Mouse (Mus musculus) central nervous system, embryonic 11.5 days (tissue): Measurements from ENCODE around the gene Unkl. TPM values are rescaled to one million over a fixed set of nuclear protein-coding genes. Genes with fewer than 3 reads are reported as not detected.

Experiments used
- polyA plus RNA-seq: library from polyadenylated mRNA; depleted of rRNA; stranded (reverse); fragments of >200 nt; gene quantifications from 2 replicates; pipeline ENCODE4 v1.2.3, GENCODE M21; 2012; rRNA removed

The Unkl gene
- 16.4 and 17.0 TPM in 2 replicates for polyA plus RNA-seq

DNA sequence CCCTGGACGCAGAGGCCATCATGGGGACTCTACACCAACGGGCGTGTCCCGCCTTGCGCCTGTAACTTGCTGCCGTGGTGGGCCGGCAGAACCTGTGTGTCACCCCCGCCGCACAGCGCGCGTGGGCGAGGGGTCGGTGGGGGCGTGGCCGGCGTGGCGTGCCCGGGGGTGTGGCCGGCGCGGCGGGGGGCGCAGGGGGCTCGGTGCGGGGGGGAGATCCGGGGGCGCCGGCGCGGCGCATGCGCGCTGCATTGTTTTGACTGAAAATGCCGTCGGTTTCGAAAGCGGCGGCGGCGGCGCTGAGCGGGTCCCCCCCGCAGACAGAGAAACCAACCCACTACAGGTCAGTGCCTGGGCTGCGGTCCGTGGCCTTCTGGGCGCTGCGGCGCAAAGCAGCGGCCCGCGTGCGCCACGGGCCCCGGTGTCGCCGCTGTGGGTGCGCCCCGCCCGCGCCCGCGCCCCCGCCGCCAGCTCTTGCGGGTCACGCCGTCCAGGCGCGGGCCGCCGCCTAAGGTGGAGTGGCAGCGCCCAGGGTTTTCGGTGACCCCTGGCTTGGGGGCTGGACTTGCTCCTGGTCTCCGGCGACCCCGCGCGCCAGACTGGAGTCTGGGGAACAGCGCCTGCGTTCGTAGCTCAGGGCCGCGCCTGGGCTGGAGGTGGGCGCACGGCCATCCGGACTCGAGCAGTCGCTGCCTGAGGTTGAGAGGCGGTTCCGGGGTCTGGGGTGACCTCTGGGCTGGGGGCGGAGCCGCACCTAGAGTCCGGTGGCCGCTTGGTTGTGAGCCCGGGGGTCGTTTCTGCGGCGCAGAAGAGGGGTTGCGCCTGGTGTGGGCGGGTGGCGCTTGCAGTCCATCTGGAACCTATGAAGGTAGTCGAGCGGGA, at the start of gene Unkl:
TSS of gene Unkl (plus strand) at position 248 of the 882 bp plus-strand sequence.

DNA sequence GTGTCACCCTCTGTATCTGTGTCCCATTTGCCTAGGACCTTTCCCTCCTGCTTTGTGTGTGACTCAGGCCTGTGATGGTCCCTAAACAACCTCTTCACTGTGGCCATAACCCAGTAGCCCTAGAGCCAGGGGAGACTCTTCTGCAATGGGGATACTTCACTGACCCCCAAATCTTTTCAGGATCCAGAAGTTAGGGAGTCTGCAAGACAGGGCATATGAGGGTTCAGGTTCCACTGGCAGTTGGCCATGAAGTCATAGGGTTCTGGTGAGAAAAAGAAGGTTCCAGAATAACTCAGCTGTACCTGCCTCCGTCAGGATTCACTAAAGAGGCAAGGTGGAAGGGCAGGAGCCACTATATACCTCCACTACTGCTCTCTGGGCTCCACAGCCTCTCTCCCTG, 26.0 kb upstream of the Unkl start, which contains the start of gene Ccdc154:
TSS of gene Ccdc154 (plus strand) at position 301 of the 400 bp plus-strand sequence.

DNA sequence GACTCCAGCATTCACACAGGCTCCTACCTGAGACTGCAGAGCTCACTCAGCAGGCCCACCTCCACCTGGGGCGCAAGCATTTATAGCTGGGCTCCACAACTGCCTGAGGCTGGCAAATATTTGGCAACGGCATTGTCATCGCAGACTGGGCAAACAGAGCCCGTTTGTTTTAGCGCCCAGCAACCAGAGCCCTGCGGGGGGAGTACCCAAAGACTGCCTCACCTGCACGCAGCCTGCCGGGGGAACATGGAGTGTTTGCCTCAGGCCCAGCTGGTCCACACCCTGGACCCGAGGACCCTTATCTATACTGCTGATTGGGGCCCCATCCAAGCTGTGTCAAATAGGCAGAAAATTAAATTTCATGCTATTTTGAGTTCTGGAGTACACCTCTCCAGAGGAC, 12.8 kb upstream of the Unkl start, which contains the start of gene Gm38655:
TSS of gene Gm38655 (minus strand) at position 61 of the 400 bp plus-strand sequence.

DNA sequence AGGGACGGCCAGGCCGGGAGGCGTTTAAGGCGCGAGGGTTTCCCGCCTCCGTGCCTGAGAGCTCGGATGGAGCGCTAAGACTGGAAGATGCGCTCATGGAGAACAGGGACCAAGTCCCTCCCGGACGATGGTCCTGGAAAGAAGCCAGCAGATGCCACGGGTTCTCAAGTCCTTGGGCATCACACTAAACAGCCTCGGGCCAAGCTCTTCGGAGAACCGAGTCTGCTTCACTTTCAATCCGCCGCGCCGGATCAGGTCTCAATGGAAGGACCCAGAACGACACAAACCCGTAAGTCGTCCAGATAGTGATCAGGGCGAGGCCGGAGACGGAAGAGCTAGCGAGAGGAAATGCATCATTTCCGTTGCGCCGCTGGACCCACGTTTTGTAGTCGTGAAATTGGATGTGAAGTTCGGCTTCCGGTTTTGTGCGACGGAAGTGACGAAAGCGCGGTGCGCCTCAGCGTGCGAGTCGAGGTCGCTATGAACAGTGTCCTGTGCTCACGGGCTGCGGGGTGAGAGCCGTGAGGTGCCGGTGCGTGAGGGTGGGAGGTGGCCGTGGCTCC, 4.0 kb upstream of the Unkl start, which contains the start of gene BC003965:
TSS of gene BC003965 (plus strand) at position 426 of the 563 bp plus-strand sequence.

DNA sequence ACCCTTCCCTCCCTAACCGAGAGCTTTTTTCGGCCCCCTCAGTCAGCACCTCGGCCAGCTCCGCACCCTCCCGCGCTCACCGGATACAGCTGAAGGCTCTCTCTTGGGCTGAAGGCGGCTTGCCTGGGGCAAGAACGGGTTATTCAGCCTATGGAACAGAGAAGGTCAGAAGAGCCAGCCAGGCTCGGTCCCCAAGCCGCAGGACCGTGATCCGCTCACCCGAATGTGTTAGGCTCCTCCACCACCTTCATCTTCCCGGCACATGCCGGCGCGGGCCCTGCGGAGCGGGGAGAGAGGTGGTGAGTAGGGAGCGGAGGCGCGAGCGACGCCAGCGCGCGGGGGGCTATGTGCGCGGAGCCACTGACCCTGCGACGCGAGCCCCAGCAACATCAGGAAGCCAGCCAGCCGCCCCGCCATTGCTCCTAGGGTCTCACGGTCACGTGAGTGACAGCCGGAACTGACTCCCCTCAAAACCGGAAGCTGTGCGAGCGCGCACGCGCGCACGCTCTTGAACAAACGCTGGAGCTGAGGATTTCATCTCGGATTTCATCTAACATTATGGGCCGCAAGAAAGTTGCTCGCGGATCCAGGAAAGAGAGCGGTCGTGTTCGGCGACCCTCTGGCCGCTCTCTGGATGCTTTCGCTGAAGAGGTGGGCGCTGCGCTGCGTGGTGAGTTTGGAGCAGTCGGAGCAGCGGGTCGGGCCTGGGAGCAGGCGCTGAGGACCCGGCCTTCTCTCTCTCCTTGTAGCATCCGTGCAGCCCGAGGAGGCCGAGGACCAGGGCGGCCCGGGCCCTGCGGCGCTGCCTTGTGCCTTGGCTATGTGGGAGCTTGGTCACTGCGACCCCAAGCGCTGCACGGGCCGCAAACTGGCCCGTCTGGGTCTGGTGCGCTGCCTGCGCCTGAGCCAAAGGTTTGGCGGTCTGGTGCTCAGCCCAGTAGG, 51.8 kb downstream of the Unkl start, which contains the start of the genes Gnptg and Tsr3:
TSS of gene Gnptg (minus strand) at position 430 of the 942 bp plus-strand sequence.
TSS of gene Tsr3 (plus strand) at position 476 of the 942 bp plus-strand sequence.

DNA sequence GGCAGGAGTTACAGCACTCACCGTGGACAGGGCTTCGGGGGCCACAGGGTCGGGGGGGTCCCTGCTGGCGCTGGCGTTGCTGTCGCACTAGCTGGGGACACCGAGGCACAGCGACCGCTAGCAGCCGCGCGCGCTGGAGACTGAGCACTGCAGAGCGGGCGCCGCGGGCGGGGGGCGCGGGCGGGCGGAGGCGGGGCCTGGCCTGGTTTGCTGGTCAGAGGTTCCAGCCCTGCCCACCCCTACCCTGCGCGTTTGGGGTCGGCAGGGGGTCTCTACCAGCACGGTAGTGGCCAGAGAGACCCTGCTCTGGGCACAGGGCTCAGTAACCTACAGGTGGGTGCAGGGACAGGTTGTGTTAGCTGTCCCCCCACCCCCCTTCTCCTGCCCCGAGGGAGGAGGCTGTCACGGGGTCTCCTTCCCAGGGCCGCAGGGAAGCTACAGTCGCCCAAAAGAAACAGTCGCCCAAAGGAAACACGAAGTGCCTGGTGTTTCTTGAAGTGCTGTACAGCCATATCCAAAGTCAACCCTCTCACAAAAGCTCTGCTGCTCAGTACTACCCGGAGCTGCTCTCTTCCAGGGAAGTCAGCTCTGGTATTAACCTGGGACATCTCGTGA, 68.0 kb downstream of the Unkl start, which contains the start of gene Baiap3:
TSS of gene Baiap3 (minus strand) at position 225 of the 615 bp plus-strand sequence.

DNA sequence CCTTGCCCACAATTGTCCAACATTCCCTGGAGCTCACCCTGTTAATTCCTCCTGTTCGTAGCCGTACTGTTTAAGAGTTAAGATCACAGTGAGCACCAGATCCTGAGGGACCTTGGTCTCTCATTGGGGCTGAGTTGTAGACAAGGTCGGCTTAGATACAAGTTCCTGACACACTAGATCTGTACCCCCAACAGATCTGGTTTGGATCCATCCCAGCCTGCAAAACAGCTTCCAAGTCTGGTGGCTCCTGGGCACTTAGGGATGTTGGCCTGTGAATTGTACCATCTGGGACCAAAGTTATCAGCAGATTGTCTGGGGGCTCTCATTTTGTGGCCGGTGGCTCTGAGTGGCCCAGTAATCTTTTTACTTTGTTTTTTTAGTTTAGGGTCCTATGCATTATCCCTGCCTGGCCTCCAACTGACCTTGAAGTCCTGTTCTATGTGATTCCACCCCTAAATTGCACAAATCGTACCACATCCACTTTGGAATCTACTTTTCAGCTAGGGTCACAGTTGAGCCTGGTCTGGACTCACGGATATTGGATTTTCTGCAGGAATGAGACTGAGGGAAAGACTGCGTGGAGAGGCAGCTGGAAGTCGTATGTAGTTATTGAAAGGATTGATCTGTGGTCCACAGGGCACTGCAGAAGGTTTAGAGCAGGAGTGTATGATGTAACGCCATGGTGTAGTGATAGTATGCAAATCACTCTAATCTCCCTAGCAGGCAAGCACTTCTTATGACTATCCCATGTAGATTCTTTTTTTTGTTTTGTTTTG, 86.6 kb downstream of the Unkl start, which contains the start of gene Ube2i:
TSS of gene Ube2i (minus strand) at position 52 of the 776 bp plus-strand sequence.

Other genes with a start within 250 kb of the Unkl start
- 132 and 152 TPM in 2 replicates for gene Jpt2, start 227.7 kb upstream of the Unkl start, polyA plus RNA-seq
- gene Cramp1l, start 172.6 kb upstream of the Unkl start, polyA plus RNA-seq, result 28.7 and 36.2 TPM in 2 replicates
- gene Ift140, start 172.3 kb upstream of the Unkl start, polyA plus RNA-seq, result 16.7 and 23.6 TPM in 2 replicates
- 4.2 and 7.3 TPM in 2 replicates for gene Tmem204, start 104.8 kb upstream of the Unkl start, polyA plus RNA-seq
- 31.8 and 44.2 TPM in 2 replicates for gene Telo2, start 72.4 kb upstream of the Unkl start, polyA plus RNA-seq
- gene Ptx4, start 67.6 kb upstream of the Unkl start, polyA plus RNA-seq, result not detected in 2 replicates
- 27.6 and 29.7 TPM in 2 replicates for gene Clcn7, start 55.0 kb upstream of the Unkl start, polyA plus RNA-seq
- gene Ccdc154, start 25.9 kb upstream of the Unkl start, polyA plus RNA-seq, result 0.02 TPM in 2 replicates
- gene Gm38655, start 12.9 kb upstream of the Unkl start, polyA plus RNA-seq, result not detected in 2 replicates
- gene BC003965, start 3.8 kb upstream of the Unkl start, polyA plus RNA-seq, result 28.6 and 42.4 TPM in 2 replicates
- gene Gnptg, start 51.7 kb downstream of the Unkl start, polyA plus RNA-seq, result 42.2 and 53.3 TPM in 2 replicates
- gene Tsr3, start 51.8 kb downstream of the Unkl start, polyA plus RNA-seq, result 52.3 and 87.6 TPM in 2 replicates
- 2.9 and 3.1 TPM in 2 replicates for gene Baiap3, start 68.0 kb downstream of the Unkl start, polyA plus RNA-seq
- gene Ube2i, start 86.2 kb downstream of the Unkl start, polyA plus RNA-seq, result 632 and 669 TPM in 2 replicates
- 0.20 TPM in 1 of 2 replicates, not detected in the other for gene Prss34, start 110.0 kb downstream of the Unkl start, polyA plus RNA-seq
- gene Prss28, start 120.2 kb downstream of the Unkl start, polyA plus RNA-seq, result not detected in 2 replicates
- not detected in 2 replicates for gene Prss29, start 130.3 kb downstream of the Unkl start, polyA plus RNA-seq
- gene Tpsab1, start 157.2 kb downstream of the Unkl start, polyA plus RNA-seq, result not detected in 2 replicates
- not detected in 2 replicates for gene Tpsb2, start 177.9 kb downstream of the Unkl start, polyA plus RNA-seq
- not detected in 2 replicates for gene Tpsg1, start 180.9 kb downstream of the Unkl start, polyA plus RNA-seq
- 53.5 and 55.8 TPM in 2 replicates for gene Cacna1h, start 245.4 kb downstream of the Unkl start, polyA plus RNA-seq